Mouse (Mus musculus): ENCODE data around the gene Polr2b.

Polr2b gene

DNA sequence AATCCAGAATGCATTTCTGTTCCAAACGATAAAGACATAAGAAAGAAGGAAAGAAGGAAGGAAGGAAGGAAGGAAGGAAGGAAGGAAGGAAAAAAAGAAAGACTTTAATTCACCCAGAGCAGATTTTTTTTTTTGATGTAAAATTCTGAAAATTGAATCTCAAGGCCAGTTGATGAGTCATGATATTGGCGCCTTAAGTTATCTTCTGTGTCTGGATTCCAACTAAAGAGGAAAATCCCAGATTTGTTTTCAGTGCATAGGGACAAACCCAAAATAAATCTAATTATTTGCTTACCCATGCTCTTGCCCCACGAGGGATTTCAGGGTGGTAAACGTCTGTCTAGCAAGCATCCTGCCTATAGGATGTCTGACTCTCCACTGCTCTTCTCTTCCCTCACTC, 51.1 kb downstream of the Polr2b start:
- in situ Hi-C loops (cut with MboI; ENCODE audit: unreplicated experiment in 2 of 2), result loop anchor here in 1 of 2 experiments (25.0 kb wide), 1 partner anchor 426 kb away; no protein-coding TSS in a partner anchor

DNA sequence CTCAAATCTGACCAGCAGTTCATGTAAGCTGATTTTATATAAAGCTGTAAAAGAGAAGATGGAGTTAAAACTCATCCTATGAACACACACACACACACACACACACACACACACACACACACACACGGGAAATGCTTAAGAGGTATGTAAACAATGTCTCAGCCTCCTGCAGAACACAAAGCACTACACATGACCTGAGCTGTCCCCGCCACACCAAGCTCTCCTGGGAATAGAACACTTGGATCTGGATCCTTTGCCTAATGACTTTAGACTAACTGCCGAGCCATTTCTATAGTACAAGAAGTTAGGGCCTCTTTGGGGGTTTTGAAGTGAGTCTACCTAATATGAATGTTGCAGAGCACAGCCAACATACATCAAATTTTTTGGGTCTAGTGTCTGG, 52.2 kb downstream of the Polr2b start:
- in situ Hi-C loops (cut with MboI; ENCODE audit: unreplicated experiment in 2 of 2), result loop anchor here in 1 of 2 experiments (25.0 kb wide), 1 partner anchor 425 kb away; no protein-coding TSS in a partner anchor

DNA sequence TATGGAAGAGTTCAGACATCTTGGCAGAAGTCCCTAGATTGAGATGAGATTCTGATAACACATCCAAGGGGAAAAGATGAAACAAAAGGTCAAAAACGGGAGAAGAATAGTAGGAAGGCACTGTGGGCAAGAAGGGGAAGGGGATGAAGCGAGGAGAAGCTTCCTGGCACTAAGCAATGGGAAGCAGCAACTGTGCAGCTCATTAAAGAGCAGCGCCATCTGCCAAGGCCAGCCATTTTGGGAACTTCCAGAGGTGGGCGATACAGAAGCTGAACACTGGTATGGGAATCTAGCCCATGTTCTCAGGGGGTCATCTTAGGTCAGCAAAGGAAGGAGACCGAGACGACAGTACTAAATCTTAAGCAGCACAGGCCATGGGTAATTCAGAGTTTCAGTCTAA, 53.7 kb downstream of the Polr2b start:
- in situ Hi-C loops (cut with MboI; ENCODE audit: unreplicated experiment in 2 of 2), result loop anchor here in 1 of 2 experiments (25.0 kb wide), 1 partner anchor 424 kb away; no protein-coding TSS in a partner anchor

DNA sequence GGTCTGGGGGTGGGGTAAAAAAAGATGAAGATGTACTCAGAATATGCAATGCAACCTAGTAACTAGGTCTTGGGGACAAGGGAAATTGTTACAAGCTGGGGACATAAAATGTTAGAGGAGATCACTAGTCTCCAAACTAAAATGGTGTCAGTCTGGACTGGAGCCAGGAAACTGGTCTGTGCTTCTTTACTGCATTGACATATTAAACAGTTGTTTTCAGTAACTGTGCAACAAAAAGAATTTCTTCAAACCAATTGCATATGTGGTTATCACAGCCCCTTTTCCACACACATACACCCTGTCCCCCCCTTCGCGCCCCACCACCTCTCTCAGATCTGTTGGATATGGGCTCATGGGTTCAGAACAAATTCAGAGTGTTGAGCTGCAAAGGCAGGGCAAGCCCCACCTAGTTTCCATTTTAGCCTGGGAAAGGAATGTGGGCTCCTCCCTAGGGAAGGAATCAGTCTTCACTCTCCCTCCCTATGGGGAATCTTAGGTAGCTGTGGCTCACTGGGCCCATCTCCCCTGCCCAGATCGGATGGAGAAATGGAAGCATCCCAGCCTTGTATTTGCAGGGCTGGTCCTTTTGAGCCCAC, 54.6 kb downstream of the Polr2b start:
- in situ Hi-C loops (cut with MboI; ENCODE audit: unreplicated experiment in 2 of 2), result loop anchor here in 1 of 2 experiments (25.0 kb wide), 1 partner anchor 423 kb away; no protein-coding TSS in a partner anchor

DNA sequence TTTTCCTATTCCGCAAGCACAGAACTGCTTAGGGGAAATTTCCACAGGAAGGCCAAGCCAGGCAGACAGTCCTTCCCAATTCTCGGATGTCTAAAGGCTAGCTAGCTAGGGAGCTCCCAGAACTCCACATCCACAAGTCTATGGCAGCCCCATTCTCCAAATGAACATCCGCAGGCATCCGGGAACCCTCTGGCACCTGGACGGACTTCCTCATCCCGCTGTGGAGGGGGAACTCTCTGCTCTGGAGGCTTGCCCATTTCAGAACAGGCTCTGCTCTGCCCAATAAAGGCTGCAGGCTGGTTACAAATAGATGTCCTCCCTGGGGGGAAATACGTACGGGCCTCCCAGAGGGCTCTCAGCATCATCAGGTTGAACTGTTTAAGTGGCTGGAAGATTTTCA, 56.4 kb downstream of the Polr2b start:
- in situ Hi-C loops (cut with MboI; ENCODE audit: unreplicated experiment in 2 of 2), result loop anchor here in 1 of 2 experiments (25.0 kb wide), 1 partner anchor 421 kb away; no protein-coding TSS in a partner anchor

DNA sequence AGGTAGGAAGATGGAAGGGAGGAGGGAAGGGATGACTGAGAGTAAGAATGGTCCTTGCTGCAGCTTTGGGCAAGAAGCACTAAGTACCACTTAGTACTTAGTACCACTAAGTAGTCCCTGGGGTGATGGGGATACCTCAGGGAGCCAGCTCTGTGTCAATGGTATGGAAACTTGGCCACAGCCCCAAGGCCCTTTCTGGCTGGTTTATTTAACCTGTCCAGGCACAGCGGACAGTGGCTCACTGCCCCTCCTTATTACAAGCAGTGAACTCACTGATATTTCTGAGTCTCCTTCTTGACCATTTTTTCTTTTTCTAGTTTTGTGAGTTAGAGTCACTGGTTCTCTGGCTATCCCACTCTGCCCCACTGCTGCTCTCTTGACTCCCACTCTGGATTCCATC, 57.2 kb downstream of the Polr2b start:
- in situ Hi-C loops (cut with MboI; ENCODE audit: unreplicated experiment in 2 of 2), result loop anchor here in 1 of 2 experiments (25.0 kb wide), 1 partner anchor 420 kb away; no protein-coding TSS in a partner anchor

DNA sequence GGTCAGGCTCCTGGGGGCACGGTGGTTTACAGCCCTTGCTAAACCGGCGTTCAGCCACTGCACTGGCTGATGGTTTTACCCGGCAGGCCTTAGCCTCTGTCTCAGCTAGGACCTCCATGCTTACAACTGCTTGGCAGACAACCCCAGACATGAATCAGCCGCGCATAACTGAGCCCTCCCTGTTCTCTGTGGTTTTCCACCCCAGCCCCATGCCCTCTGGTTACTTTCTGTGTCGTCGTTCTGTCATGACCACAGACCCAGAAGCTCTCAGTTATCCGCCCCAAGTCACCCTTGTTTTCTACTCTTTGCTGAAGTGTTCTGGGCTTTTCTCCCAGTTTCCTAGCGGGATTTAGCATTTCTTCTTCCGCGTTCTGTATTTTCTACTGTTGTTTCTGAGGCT, 57.7 kb downstream of the Polr2b start:
- in situ Hi-C loops (cut with MboI; ENCODE audit: unreplicated experiment in 2 of 2), result loop anchor here in 1 of 2 experiments (25.0 kb wide), 1 partner anchor 420 kb away; no protein-coding TSS in a partner anchor

DNA sequence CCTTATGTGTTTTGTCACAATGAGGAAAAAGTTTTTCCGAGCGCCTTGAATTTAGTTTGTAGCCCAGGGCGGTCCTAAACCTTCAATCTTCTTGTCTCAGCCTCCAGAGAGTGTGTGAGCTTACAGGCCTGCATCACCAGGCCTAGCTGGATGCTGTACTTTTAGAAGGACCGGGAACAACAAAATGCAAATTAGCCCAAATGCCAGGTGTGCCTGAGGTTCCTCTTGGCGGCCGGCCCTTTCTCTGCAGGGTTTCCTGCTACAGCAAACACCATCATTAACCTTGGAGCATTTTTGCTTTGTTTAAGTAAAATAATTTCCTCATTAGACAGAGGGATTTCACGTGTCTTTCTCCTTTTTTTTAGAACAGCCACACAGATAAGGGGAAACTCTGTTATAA, 58.2 kb downstream of the Polr2b start:
- in situ Hi-C loops (cut with MboI; ENCODE audit: unreplicated experiment in 2 of 2), result loop anchor here in 1 of 2 experiments (25.0 kb wide), 1 partner anchor 419 kb away; no protein-coding TSS in a partner anchor

DNA sequence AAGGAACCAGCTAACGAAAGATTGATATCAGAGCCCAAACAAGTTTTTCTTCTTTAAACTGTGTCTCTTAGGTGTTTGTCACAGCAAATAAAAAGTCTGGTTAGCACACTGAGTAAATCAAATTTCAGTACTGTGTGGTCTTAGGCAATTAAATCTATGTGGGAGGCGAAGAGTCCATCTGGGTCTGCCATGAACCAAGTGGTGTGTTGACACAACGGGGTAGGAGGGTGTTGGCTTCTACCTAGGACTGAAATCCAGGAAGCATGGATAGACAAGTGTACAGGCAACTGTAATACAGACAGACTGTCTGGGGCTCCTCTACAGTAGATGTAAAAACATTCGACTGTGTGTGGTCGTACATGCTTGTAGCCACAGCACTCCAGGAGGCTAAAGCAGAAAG, 59.4 kb downstream of the Polr2b start:
- in situ Hi-C loops (cut with MboI; ENCODE audit: unreplicated experiment in 2 of 2), result loop anchor here in 1 of 2 experiments (25.0 kb wide), 1 partner anchor 418 kb away; no protein-coding TSS in a partner anchor

DNA sequence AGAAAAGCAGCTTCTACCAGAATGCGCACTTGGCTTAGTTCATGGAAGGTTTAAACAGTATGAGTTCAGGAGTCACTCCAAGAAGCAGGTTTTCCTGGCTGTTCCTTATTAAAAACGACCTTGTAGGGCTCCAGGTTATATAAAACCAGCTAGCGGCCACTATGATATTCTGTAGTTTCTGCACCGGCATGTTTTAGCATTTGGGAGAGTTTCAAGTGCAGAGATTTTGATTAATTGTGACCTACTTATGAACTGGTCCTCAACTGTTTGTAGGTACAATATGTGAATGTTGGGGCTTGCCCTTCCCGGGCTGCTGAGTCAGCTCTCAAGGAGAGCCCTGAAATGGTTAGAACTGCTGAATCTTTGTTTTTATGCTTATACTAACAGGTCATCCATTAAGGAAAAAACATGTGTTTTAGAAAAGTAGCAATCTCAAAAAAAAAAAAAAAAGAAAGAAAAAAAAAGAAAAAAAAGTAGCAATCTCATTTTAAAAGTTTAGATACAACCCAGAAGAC, 60.5 kb downstream of the Polr2b start:
- in situ Hi-C loops (cut with MboI; ENCODE audit: unreplicated experiment in 2 of 2), result loop anchor here in 1 of 2 experiments (25.0 kb wide), 1 partner anchor 417 kb away; no protein-coding TSS in a partner anchor

DNA sequence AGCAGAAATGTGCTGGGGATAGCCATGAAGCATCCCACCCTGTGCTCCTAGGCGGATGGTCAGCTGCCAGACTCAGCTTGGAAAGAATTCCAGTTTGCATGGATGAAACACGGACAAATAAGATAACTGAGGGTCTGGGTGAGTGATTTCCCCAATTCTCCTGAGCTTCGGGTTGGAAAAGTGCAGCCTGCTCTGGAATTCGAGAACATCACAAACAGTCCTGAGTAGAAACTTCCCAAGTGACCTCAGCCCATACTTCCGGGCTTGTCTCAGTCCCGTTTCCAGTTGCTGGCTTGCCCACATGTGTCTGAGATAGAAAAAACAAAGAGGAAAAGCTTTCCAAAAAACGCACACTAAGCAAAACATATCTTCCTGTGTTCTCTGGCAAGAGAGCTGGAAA, 62.3 kb downstream of the Polr2b start:
- in situ Hi-C loops (cut with MboI; ENCODE audit: unreplicated experiment in 2 of 2), result loop anchor here in 1 of 2 experiments (25.0 kb wide), 1 partner anchor 415 kb away; no protein-coding TSS in a partner anchor

DNA sequence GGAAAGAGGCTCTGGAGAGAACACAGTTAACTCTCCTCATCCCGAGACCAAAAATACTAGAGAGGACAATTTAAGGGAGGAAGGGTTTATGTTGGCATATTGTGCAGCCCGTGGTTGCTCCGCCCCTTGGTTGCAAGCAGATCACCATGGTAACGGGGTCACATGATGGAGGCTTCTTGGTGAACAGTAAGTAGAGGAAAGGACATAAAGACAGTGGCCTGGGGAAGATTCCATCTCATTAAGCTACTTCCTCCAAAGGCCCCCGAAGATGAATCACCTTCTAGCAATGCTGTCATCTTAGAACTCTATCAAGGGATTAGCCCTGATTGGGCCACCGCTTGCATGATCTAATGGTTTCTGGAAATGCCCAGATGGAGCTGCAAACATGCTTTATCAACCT, 62.8 kb downstream of the Polr2b start:
- in situ Hi-C loops (cut with MboI; ENCODE audit: unreplicated experiment in 2 of 2), result loop anchor here in 1 of 2 experiments (25.0 kb wide), 1 partner anchor 415 kb away; no protein-coding TSS in a partner anchor

DNA sequence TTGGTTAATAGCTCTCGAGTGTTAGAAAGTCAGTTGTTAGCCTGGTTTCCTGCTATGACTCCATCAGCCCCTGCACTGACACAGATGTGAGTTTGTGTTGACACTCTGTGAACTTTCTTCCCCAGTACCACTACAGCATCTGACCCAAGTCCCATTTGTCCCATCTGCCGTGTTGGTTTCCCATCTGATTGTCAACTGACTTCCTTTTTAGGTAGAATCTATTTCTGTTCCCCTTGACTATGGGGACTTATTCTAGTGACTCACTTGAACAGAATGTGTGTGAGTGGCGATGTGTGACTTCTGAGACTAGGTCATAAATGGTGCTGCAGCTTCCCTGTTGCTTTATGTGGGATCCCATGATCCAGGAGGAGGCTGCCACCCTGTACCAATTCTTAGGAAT, 65.0 kb downstream of the Polr2b start:
- in situ Hi-C loops (cut with MboI; ENCODE audit: unreplicated experiment in 2 of 2), result loop anchor here in 1 of 2 experiments (25.0 kb wide), 1 partner anchor 412 kb away; no protein-coding TSS in a partner anchor

DNA sequence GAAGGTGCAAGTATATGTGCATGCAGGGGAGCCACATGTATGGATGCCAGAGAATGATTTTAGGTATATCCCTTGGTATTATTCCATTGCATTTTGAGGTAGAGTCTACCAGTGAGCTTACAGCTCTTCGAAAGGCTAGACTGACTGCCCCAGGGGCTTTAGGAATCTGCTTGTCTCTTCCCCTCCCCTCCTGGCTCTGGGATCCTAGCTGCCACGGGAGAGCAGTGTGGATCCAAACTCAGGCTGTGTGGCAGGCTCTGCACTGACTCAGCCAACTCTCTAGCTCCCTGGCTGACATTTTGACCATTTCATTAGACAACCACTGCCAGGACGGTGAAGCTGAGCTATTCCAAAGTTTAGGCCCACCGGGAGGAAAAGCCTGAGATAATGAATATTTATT, 65.6 kb downstream of the Polr2b start:
- in situ Hi-C loops (cut with MboI; ENCODE audit: unreplicated experiment in 2 of 2), result no loop called here

DNA sequence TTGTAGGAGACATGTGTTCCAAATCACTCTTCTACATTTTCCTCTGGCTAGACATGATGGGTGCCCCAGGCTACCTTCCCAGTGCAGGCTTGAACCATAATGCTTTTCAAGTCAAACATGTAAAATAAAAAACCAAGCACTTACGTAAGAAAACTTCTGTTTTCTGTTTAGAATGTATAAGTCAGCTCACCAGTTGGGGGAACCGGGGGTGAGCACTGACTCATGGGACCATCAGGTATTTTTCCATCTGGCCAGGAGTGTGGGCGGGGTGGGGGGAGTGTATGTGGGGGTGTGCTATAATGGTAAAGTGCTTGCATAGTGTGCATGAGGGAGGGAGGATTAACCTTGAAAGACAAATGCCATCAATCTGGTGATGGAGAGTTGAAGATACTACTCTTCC, 68.1 kb downstream of the Polr2b start:
- in situ Hi-C loops (cut with MboI; ENCODE audit: unreplicated experiment in 2 of 2), result no loop called here

DNA sequence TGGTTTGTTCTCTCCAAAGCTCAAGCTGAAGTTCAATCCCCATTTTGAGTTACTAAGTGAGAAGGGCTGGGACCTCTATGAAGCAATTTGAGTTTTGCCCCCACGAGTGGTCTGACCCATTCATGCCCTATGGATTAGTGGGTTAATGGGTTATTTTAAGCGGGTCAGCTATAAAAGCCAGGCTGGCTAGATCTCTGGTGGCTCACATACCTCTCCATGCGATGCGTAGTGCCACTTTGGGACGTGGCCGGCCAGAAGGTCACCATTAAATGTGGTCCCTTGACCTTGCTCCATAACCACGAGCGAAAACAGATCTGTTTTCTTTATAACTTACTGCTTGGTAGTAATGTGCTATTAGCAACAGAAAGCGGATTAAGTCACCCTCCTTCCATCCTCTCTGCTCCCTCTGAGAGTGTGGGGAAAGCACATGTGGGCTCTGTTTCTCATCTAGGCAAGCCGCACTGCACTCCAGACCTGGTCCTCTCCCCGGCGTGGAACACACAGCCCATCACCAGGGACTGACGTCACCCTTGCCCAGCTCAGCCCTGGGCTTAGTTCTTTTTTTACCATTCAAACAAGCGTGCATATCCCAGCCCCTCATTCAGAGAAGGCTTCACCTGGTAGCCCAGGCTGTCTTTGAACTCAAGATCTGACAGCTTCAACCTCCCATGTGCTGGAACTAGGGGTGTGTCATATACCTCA, 69.6 kb downstream of the Polr2b start:
- in situ Hi-C loops (cut with MboI; ENCODE audit: unreplicated experiment in 2 of 2), result no loop called here

DNA sequence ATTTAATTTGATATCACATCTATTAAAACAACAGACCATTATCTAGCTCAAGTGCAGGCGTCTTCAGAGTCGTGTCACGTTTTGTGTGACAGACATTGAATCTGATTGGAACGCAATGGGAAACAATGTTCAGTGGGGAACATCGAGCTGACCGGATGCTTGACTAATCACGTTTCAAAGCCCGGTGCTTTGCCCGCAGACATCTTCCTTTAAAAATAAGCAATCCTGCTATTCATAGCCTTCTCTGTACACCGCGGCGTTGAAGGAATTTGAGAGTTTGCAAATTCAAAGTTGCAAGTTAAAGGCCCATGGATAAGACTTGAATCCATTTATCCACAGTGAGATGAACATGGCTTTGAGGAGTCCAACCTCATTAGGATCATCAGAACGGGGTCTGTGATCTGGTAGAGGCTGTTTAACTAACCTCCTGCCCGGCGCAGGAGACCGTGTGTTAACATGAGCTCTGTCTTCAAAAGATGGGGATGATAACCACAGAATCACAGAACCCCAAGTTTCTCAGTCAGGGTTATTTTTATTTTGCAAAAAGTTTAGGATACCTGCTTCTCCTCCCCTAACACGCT, 70.5 kb downstream of the Polr2b start:
- in situ Hi-C loops (cut with MboI; ENCODE audit: unreplicated experiment in 2 of 2), result no loop called here

DNA sequence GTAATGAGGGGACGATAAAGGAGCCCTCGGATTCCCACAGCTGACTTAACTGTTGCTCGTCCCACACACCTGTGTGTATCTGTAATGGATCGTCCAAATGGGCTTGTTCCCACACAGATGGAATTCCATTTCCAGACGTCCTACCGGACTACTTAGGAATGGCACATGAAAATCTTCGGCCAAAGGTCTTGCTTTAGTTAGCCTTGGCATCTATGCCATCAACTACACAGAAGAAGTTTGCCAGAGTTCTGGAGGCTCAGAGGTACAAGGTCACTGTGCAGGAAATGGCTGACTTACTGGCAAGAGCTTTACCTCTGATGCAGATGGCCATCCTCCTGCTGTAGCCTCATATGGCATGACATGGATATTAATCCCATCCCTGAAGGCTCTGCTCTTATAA, 71.3 kb downstream of the Polr2b start:
- in situ Hi-C loops (cut with MboI; ENCODE audit: unreplicated experiment in 2 of 2), result no loop called here

DNA sequence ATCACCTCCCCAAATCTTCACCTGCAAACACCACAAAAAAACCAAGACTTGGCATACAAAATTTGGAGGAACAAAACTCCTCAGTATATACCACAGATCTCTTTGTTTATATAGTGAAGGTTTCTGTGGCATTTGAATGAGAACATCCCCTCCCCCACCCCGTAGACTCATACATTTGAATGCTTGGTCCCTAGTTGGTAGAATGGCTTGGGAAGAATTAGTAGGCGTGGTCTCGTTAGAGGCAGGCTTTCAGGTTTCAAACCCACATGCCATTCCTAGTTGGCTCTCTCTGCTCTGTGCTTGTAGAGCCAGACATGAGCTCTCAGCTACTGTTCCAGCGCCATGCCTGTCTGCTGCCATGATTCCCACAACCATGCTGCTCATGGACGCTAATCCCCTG, 71.7 kb downstream of the Polr2b start:
- in situ Hi-C loops (cut with MboI; ENCODE audit: unreplicated experiment in 2 of 2), result no loop called here

DNA sequence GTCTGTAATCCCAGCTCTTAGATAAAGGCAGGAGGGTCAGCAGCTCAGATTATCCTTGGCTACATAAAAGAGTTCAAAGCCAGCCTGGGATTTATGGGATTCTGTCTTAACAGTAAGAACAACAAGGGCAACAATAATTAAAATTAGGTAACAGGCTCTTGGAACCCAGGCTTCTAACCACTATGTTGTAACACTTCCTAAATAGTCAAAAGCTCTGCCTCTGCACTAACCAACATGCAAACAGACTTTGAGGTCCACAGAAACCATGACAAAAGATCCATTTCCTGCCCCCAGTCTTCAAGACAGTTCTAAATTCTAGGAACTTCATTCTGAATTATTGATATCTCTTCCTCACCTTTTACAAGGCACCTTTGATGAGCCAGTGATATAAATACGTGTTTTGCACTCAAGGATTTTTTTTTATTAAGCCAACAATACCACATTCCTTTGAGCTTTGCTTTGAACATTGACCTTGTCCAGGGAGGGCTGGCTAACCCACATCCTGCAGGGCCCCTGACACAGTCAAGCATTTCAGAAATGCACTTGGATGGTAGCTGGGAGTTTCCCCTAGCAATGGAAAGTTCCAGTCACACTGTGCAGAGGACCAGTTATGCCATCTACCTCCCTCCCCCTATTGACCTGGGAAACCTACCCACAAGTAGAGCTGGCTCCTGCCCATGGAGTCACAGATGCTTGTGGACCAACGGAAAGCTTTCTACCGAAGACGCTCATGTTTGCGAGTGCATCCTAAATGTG, 74.0 kb downstream of the Polr2b start:
- in situ Hi-C loops (cut with MboI; ENCODE audit: unreplicated experiment in 2 of 2), result no loop called here
